Mouse (Mus musculus) kidney, postnatal 36 days (tissue): ENCODE measurements at regions not wholly inside any gene's neighbourhood (a gene's known extent, or its start where the extent isn't known, plus 50 kb on each side); places are given as distances from the start of the nearest gene placed in this dataset.

Source experiments
- DNase-seq, 2 experiments: peaks; one replicate each; pipeline ENCODE4 v3.0.0; 2021 to 2022; ENCODE audit warnings: mixed read lengths in 2 of 2

- no peak for DNase-seq
Observed at GRCm38 (mm10) chr13:41694749-41695419, 89.2 kb downstream of the Tmem170b start.

GRCm38 (mm10) chr13:41696767-41697445 is 91.2 kb downstream of the Tmem170b start:
- no peak for DNase-seq

DNA sequence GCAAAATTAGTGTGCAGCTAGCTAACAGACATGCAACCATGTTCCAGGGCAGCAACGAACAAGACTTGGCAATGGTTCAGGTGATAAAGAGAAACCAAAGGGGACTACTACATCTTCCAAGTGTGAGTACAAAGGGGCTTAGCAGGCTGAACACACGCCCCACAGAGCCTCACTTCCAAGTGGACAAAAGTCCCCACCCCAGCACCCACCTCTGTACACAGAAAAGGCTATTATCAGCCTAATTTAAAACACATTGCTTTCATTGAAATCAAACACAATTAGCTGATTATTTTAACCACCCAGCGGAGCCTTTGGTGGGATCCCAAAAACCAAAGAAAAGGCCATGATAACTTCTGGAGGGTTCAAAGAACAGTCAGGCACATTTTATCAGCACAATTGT is 95.6 kb downstream of the Tmem170b start:
- DNase-seq = no peak

- no peak for DNase-seq
Observed at GRCm38 (mm10) chr13:41701829-41702231, 96.1 kb downstream of the Tmem170b start.

- no peak for DNase-seq
Observed at GRCm38 (mm10) chr13:41703196-41703595, 97.5 kb downstream of the Tmem170b start.

DNA sequence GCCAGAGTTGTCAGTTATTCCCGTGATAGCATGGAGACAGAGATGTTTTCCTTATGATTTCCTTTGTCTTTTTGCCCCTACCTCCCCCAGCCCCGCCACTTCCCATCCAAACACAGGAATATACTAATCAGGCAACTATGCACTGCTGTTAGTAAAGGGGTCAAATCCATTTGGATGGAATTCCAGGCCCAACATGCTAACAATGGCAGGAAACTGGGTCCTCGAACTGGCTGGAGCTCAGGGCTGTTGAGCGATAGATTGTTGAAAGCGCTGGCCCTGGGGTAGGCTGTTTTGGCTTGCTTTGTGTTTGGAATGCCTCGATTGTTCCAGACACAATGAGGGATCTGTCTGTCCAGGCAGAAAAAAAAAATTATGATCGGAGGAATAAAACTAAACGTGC is 97.9 kb downstream of the Tmem170b start:
- DNase-seq = peak in 1 of 2 experiments; percentile 23

DNA sequence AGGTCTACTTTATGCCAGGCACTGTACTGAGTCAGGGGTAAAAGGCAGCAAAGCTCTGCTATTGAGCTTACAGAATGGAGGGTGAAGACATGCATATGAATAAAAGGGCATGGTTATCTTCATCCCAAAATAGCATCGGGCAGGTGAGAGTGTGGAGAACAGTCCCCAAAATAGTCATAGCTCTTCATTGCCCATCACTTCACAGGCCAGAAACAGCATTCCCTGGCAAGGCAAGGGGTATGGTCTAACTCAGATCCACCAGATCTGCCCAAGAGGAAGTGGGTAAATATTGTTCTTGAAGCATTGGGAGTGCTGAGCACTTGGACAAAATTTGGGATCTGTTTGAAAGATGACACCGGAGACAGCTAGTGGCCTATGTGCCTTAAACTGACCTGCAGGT is 99.1 kb downstream of the Tmem170b start:
- DNase-seq = no peak

DNA sequence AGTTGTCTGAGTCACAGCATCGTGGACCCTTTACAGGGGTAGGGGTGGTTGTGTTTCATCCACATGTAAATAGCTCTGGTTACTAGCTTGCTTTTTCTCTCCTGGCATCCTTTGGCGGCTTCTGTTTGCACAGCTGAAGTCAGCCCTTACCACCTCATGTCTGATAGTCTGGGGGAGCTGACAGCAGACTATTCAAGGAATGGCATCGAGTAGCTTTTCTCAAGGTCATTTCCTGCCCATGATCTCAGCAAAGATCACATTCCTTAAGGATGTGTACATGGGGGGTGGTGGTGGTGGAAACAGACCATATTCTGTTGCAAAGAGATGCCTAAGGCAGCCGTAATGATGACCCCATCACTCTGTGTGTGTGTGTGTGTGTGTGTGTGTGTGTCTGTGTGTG is 99.9 kb downstream of the Tmem170b start:
- DNase-seq = no peak

GRCm38 (mm10) chr13:41707811-41708210 is 102.1 kb downstream of the Tmem170b start:
- no peak for DNase-seq

DNA sequence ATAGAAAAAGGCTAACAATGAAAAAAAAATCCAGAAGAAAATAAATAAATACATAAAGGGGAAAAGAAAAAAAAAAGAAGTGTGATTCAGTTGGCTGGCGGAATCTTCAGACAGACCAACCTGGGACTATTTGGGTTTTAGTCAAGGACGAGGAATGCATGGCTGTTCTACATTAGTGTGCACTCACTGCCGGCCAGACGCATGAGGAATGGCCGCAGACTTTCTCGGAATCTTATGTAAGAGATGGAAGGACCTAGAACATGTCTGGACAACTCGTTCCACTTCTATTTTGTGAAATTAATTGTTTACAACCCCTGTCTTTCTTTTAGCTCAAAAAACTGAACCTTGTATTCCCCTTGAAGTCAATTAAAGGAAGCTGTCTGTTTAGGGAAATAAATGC is 103.4 kb downstream of the Tmem170b start:
- DNase-seq = no peak

GRCm38 (mm10) chr13:41709475-41710227 is 103.9 kb downstream of the Tmem170b start:
- peak; percentile 90 to 96 for DNase-seq

DNA sequence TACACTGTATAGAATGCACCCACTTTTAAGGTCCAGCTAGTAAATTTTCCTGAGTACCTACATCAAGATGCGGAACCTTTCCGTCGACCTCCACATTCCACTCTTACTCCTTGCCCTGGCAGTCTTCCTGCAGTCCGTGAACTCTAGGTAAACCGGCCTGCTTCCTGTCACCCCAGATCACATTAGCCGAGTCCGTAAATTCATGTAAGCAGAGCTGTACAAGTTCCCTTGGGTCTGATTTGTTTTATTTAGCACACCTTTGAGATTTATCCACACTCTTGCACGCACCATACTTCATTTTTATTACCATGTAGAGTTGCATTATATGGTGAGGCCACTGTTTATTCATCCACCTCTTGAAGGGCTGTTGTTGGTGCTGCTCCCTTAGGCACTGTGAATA is 106.9 kb downstream of the Tmem170b start:
- DNase-seq = no peak
